Mouse (Mus musculus): ENCODE results near the gene Adgre5.
A peak's percentile ranks its signal among the peaks of the same experiment; 100 is the strongest.

Adgre5 gene

DNA sequence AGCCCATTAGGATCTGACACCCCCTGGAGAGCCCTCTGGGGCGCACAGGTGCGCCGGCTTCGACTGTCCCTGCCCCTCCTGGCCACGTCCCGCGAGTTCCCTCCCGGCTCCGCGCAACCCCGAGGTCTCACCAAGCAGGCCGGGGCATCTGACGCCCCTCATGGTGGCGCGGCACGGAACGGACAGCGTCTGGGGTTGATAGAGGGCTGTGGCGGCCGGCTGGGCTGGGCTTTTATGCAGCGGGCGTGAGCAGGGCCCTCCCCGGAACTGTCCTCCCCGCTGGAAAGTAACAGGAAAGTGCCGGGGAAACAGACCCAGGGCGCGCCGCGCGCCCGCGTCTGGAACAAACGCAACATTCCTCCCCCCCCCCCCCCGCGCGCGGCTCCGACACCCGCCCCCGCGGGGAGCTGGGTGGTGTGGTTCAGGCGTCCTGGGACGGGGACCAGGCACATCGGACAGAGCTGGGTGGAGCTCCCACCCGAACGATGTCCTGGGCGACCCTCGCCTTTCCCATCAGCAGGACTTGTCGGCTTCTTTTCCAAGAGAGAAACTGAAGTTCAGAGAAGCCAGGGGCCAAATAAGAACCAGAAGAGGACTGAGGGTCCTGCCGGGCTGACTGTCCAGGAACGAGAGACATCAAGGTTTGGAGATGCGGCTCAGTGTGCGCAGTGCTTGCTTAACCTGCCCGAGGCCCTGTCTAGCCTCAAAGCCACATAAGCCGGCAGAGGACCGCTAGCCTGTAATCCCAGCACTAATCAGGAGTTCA is at the start of gene Adgre5:
Gene Adgre5, minus strand, starts transcription at position 351 of the 766 bp plus-strand sequence.
- DNase-seq (ENCODE audit: low spot score) = no peak

DNA sequence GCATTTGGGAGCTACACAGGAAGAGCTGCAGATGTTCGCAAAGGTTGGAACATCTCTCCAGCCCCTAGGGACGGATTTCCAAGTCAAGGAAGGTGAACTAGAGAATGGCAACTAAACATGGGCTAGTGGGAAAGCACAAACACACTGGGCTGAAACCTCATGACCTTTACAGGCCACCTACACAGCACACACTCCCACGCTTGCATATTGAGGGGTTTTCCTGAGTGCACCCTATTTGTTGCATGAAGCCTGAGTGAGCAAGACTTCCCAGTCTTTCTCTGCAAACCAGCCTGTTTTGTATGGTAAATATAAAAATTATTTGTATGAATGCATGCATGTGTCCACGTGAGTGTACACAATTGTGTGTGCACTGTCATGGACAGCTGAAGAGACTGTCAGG is 48.7 kb upstream of the Adgre5 start:
- no peak for DNase-seq (ENCODE audit: low spot score)

- DNase-seq (ENCODE audit: low spot score) = no peak
Observed at GRCm38 (mm10) chr8:83785046-83785445, 43.9 kb upstream of the Adgre5 start.

- DNase-seq (ENCODE audit: low spot score) = peak; percentile 60
Observed at GRCm38 (mm10) chr8:83782832-83783558, 41.9 kb upstream of the Adgre5 start.

DNA sequence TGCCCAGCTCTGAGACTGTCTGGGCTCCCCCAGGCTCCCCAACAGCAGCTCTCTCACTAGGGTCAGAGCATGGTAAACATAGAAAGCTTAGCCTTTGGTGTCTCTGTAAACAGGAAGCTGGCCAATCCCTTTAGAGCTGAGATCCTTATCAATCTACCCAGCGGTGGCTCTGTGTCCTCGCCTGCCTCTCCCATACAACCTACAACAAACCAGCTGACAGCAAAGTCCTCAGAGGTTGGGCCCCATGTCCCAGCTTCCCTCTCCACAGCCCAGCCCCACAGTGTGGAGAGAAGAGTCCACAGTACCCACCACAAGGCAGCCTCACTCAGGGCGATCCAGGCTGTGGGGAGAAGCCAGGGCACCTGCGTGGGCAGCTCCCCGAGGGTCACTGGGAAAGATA is 38.5 kb upstream of the Adgre5 start:
- no peak for DNase-seq (ENCODE audit: low spot score)

- DNase-seq (ENCODE audit: low spot score) = no peak
Observed at GRCm38 (mm10) chr8:83778051-83778450, 36.9 kb upstream of the Adgre5 start.

GRCm38 (mm10) chr8:83776632-83777031 is 35.5 kb upstream of the Adgre5 start:
- no peak for DNase-seq (ENCODE audit: low spot score)

DNA sequence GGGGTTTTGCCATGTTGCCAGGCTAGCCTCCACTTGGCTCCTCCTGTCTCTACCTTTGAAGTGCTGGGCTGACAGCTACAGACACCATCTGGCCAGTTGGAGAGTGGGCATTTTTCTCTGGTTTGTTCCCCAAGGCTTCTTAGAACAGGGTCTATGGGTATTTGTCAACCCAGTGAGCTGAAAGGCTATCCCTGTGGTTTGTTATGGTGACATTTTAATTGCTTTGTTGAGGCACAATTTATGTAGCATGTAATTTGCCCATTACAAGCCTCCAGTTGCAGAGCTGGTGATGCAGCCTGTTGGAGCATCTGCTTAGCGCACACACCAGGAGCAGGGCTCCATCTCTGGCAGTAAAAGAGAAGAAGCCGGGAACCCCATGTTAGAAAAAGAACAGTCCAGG is 33.1 kb upstream of the Adgre5 start:
- DNase-seq (ENCODE audit: low spot score) = no peak

GRCm38 (mm10) chr8:83773452-83773846 is 32.3 kb upstream of the Adgre5 start:
- no peak for DNase-seq (ENCODE audit: low spot score)

- no peak for DNase-seq (ENCODE audit: low spot score)
Observed at GRCm38 (mm10) chr8:83772701-83773451, 31.8 kb upstream of the Adgre5 start.

DNA sequence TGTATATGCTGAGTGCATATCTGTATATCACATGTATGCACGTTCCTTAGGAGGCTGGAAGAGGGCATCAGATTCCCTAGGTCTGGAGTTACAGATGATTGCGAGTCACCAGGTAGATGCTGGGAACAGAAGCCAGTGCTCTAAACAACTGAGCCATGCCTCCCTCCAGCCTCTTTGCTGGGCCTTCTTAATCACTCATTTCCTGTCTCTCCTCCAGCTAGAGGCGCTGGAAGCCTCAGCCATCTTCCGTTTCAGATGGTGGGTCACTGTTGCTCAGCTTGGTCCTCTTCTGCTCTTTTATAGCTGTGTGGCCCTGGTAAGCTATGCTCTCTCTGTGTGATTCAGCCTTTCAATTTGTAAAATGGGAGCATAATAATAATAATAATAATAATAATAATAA is 30.7 kb upstream of the Adgre5 start:
- DNase-seq (ENCODE audit: low spot score) = no peak

DNA sequence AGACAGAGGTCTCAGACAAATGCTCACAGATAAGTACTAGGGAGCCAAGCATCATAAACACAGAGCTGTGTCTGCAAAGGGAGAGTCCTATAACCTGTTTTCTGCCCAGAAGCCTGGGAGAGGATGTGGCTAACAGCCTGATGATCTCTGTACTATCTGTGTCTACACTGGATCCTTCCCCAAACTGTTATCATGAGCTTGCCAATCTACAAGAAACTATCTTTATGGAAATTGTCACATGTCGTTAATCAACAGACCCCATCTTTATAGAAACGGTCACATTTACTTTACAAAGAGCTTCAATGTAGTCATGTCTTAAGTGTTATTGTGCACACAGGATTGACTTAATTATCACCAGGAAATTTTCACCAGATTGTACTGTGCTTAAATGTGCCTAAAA is 29.5 kb upstream of the Adgre5 start:
- no peak for DNase-seq (ENCODE audit: low spot score)

GRCm38 (mm10) chr8:83769720-83770119 is 28.6 kb upstream of the Adgre5 start:
- no peak for DNase-seq (ENCODE audit: low spot score)

DNA sequence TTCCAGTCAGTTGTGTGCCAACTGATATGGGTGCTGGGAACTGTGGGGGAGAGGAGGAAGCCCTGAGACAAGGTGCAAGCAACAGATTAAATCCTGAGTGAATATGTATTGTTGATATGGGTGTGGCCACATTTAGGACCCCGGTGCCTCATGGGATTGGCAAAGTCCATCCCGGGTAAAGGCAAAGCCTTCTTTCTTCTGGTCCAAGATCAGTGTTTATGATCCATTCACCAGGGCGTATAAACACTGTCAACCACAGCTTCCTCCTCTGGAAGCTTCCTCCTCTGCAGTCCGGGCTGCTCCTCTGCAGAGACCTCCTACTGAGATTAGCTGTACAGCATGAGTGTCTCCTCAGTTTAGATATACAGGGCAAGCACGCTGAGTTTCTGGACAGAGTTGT is 27.4 kb upstream of the Adgre5 start:
- DNase-seq (ENCODE audit: low spot score) = no peak

DNA sequence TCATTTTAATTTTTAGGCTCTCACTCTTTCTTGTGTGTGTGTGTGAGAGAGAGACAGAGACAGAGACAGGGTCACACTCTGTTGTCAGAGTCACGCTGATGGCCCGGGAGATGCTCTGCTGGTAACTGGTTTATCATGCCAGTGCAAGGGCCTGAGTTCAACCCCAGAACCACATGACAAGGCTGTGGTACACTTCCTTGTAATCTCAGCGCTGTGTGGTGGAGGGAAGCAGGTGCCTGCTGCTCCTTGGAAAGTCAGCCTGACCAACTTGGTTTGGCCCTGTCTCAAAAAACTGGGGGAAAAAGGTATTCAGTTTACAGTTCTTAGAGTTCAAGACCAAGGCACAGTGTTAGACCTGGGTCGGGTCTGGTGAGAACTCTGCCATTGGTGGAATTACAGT is 26.3 kb upstream of the Adgre5 start:
- DNase-seq (ENCODE audit: low spot score) = no peak

DNA sequence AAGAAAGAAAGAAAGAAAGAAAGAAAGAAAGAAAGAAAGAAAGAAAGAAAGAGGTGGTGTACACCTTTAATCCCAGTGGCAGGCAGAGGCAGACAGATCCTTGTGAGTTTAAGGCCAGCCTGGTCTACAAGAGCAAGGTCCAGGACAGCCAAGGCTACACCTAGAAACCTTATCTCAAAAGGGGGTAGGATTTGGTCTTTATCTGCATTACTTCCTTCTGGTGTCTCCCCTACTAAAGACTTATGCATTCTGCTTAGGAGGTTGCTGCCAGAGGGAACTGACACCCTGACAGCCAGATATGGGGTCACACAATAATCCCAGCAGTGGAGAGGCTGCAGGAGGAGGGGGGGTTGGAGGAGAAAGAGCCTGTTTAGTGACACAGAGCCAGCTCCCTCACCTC is 24.5 kb upstream of the Adgre5 start:
- no peak for DNase-seq (ENCODE audit: low spot score)

- DNase-seq (ENCODE audit: low spot score) = no peak
Observed at GRCm38 (mm10) chr8:83764717-83765116, 23.6 kb upstream of the Adgre5 start.

- DNase-seq (ENCODE audit: low spot score) = no peak
Observed at GRCm38 (mm10) chr8:83764116-83764515, 23.0 kb upstream of the Adgre5 start.

- DNase-seq (ENCODE audit: low spot score) = no peak
Observed at GRCm38 (mm10) chr8:83759231-83759759, 18.2 kb upstream of the Adgre5 start.

GRCm38 (mm10) chr8:83758298-83758697 is 17.2 kb upstream of the Adgre5 start:
- no peak for DNase-seq (ENCODE audit: low spot score)

DNA sequence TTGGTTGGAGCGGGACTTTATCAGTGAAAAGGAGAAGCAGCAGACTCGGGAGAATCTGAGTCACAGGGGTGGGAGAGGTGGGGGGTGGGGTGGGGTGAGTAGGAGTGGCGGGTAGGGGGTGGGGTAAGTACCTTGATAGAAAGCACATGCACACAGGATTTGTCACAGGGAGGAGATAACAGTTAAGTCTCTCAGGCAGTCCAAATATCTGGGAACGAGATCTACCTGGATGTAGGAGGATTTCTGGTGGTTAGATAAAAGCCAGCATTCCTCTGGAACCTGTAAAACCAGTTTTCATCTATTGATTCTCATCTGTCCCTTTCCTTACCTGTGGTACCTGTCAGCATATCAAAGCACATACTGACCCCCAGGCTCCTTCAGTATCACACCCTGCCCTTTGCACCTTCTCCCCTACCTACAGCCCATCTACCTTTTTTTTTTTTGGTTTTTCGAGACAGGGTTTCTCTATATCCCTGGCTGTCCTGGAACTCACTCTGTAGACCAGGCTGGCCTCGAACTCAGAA is 16.0 kb upstream of the Adgre5 start:
- no peak for DNase-seq (ENCODE audit: low spot score)

DNA sequence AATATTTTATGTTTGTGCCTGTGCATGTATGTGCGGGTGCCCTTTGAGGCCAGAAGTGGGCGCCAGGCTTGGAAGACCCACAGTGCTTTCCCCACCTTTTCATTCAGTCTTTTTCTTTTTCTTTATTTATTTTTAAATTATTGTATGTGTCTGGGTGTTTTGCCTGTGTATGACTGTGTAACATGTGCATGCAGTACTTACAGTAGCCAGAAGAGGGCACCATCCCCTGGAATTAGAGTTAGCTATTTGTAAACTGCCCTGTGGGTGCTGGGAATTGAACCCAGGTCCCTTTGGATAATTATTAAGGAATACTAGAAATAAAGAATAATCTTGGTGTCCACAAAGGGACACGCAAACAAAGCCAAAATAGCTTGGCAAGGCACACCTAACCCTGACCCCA is 15.1 kb upstream of the Adgre5 start:
- no peak for DNase-seq (ENCODE audit: low spot score)

All from layer of hippocampus, adult 9-10 months (tissue).